Mouse (Mus musculus): ENCODE measurements around the gene Nxph3.

- TF ChIP-seq GATA1 (IDR thresholded peaks at IDR 0.05; ENCODE audit: borderline replicate concordance, low read length) = no peak
- no peak for TF ChIP-seq FLI1 (IDR thresholded peaks at IDR 0.05; ENCODE audit: low read length)
These were observed 36.1 kb upstream of the Nxph3 start for GRCm38 (mm10) chr11:95550301-95551021.

Measured in megakaryocyte, embryonic 14.5 days (primary cell).